In genomic region chrX:50841587-50841986, GRCm38 (mm10) we compare ENCODE assay signal across 9 mouse cellular contexts. TPM values are rescaled to one million over a fixed set of nuclear protein-coding genes. Genes with fewer than 3 reads are reported as not detected.
DNase-seq lines count a peak whose midpoint lies in the region; ATAC-seq and TF ChIP-seq lines count a peak whose summit lies in the region.
"Had no signal": no experiment of that assay in that cellular context is flagged by ENCODE, and none has a peak within 500 bp of the region (broad histone marks: within the 10 kb centered on the region; RNA-seq: fewer than 3 reads in every experiment).

No protein-coding gene starts in this region.

- H3K36me3 ChIP-seq in E14TG2a.4 (ENCODE audit: insufficient read depth, low read length): no peaks in the 10 kb centered on the region
- no peaks in the 10 kb centered on the region for H3K36me3 ChIP-seq in erythroblast, embryonic 14.5 days (ENCODE audit: control insufficient read depth)
- no peaks in the 10 kb centered on the region for H3K36me3 ChIP-seq in hindbrain, embryonic 13.5 days
- H3K36me3 ChIP-seq in limb, embryonic 14.5 days (ENCODE audit: control insufficient read depth, insufficient read depth, low read length): no peaks in the 10 kb centered on the region
- H3K36me3 ChIP-seq in thymus, adult 2 months (ENCODE audit: control insufficient read depth, insufficient read depth, low read length): no peaks in the 10 kb centered on the region

- H3K9ac ChIP-seq in hindbrain, embryonic 13.5 days: peak overlapping the region; percentile 53
- H3K9ac ChIP-seq in limb, embryonic 14.5 days (ENCODE audit: low read depth, low read length, severe bottlenecking): peak overlapping the region; percentile 65

- peak overlapping the region; percentile 74 for H3K4me2 ChIP-seq in hindbrain, embryonic 13.5 days
- peak overlapping the region; percentile 54 for H3K4me2 ChIP-seq in limb, embryonic 14.5 days (replicated peaks; ENCODE audit: low read depth, low read length, severe bottlenecking)

- no peaks in the 10 kb centered on the region for H3K9me3 ChIP-seq in E14TG2a.4 (ENCODE audit: low read length)
- peaks cover 6% of the 10 kb centered on the region; the same call in 1 of the 2 replicates for H3K9me3 ChIP-seq in erythroblast, embryonic 14.5 days (ENCODE audit: control insufficient read depth, low read length)
- H3K9me3 ChIP-seq in hindbrain, embryonic 13.5 days: no peaks in the 10 kb centered on the region
- no peaks in the 10 kb centered on the region for H3K9me3 ChIP-seq in limb, embryonic 14.5 days (ENCODE audit: control insufficient read depth, low read length)

- H3K27me3 ChIP-seq in E14TG2a.4 (ENCODE audit: insufficient read depth, low read length): peaks cover 14% of the 10 kb centered on the region
- peaks cover 5% of the 10 kb centered on the region; the same call in 1 of the 2 replicates for H3K27me3 ChIP-seq in erythroblast, embryonic 14.5 days (ENCODE audit: control insufficient read depth)
- peaks cover 20% of the 10 kb centered on the region for H3K27me3 ChIP-seq in hindbrain, embryonic 13.5 days
- no peaks in the 10 kb centered on the region for H3K27me3 ChIP-seq in limb, embryonic 14.5 days (ENCODE audit: control insufficient read depth, insufficient read depth, low read length)
- no peaks in the 10 kb centered on the region for H3K27me3 ChIP-seq in thymus, adult 2 months (ENCODE audit: control insufficient read depth, insufficient read depth, low read length)

- ATAC-seq in hindbrain, embryonic 13.5 days (ENCODE audit: low FRiP score): peak; percentile 74
- ATAC-seq in limb, embryonic 14.5 days (ENCODE audit: low FRiP score, low read depth): peak; percentile 60
- ATAC-seq: Patski had no signal

- TF ChIP-seq POLR2A in limb, embryonic 14.5 days (IDR thresholded peaks at IDR 0.05; ENCODE audit: borderline replicate concordance, extremely low read depth, insufficient read depth, insufficient read length): no peak
- TF ChIP-seq POLR2A in thymus, adult 2 months (IDR thresholded peaks at IDR 0.05; ENCODE audit: control insufficient read depth, extremely low read depth, insufficient read depth, low read length, poor library complexity): no peak

- 18% methylated on average over 17 of the region's 23 CpGs for WGBS in hindbrain, embryonic 13.5 days
- WGBS in limb, embryonic 14.5 days: 27% methylated on average over 20 of the region's 23 CpGs
- WGBS in thymus, adult 2 months: 4% methylated on average over 11 of the region's 23 CpGs

- no peak for TF ChIP-seq CTCF in E14TG2a.4 (conservative IDR thresholded peaks at IDR 0.05; ENCODE audit: low read length)
- TF ChIP-seq CTCF in thymus, adult 2 months (IDR thresholded peaks at IDR 0.05; ENCODE audit: borderline replicate concordance, control insufficient read depth, extremely low read depth, insufficient read depth, low read length, poor library complexity): no peak

- peak overlapping the region; percentile 73 for H3K4me3 ChIP-seq in E14TG2a.4 (replicated peaks; ENCODE audit: low read length)
- peak overlapping the region; percentile 64 for H3K4me3 ChIP-seq in erythroblast, embryonic 14.5 days (replicated peaks)
- peak overlapping the region; percentile 45 for H3K4me3 ChIP-seq in hindbrain, embryonic 13.5 days
- H3K4me3 ChIP-seq in limb, embryonic 14.5 days (replicated peaks; ENCODE audit: low read length): peak overlapping the region; percentile 54
- peak overlapping the region; percentile 99 for H3K4me3 ChIP-seq in thymus, adult 2 months (ENCODE audit: control insufficient read depth, insufficient read depth, low read length)

- no peak overlapping the region for H3K27ac ChIP-seq in hindbrain, embryonic 13.5 days
- peak overlapping the region; percentile 21; the same call in 1 of the 2 replicates for H3K27ac ChIP-seq in limb, embryonic 14.5 days (replicated peaks; ENCODE audit: low read depth, low read length)
- peak overlapping the region; percentile 90 for H3K27ac ChIP-seq in thymus, adult 2 months (ENCODE audit: control insufficient read depth, insufficient read depth, low read length)

- H3K4me1 ChIP-seq in E14TG2a.4 (replicated peaks; ENCODE audit: low read depth, low read length): 0 out of 2 replicates have a peak, but pooled peaks cover 4% of the 10 kb centered on the region
- H3K4me1 ChIP-seq in erythroblast, embryonic 14.5 days (ENCODE audit: control insufficient read depth): peaks cover 15% of the 10 kb centered on the region
- no peaks in the 10 kb centered on the region for H3K4me1 ChIP-seq in hindbrain, embryonic 13.5 days (replicated peaks)
- H3K4me1 ChIP-seq in limb, embryonic 14.5 days (ENCODE audit: control insufficient read depth, insufficient read depth, low read length): no peaks in the 10 kb centered on the region
- peaks cover 4% of the 10 kb centered on the region for H3K4me1 ChIP-seq in thymus, adult 2 months (replicated peaks; ENCODE audit: control insufficient read depth, insufficient read depth, low read length)

- peak; percentile 25 for DNase-seq in embryo, embryonic 9.5 days (ENCODE audit: extremely low spot score)
- DNase-seq in embryo, embryonic 11 days: no peak
- no peak for DNase-seq in limb, embryonic 14.5 days (ENCODE audit: low spot score)
- peak; percentile 13 to 38 for DNase-seq in natural killer cell, adult 2 months (ENCODE audit: low spot score in 2 of 2)
- DNase-seq in thymus, adult 2 months: peak; percentile 40

RNA-seq across cellular contexts. Expression of gene Stk26, which starts 0.7 kb away (rescaled TPM):
- 0.09 TPM in 1 of 2 replicates, not detected in the other for polyA plus RNA-seq in erythroblast, embryonic 14.5 days (2012)
- polyA plus RNA-seq in hindbrain, embryonic 13.5 days (2015; fragmentation: Nextera tagmentation; extraction: Ambion mirVana): 0.70 and 0.96 TPM in 2 replicates
- polyA plus RNA-seq in limb, embryonic 14.5 days (2012; rRNA removed): 46.3 and 47.4 TPM in 2 replicates
- 16.4 and 17.9 TPM in 2 replicates for polyA plus RNA-seq in limb, embryonic 14.5 days (2014; fragmentation: Nextera tagmentation; extraction: Ambion mirVana)
- polyA plus RNA-seq in thymus, adult 2 months (2012; rRNA removed): 34.9 and 37.8 TPM in 2 replicates
- polyA plus RNA-seq: Patski had no signal

Comparison
In these comparisons a context has a peak if more than half of its experiments do, and no peak if none do; other contexts are left out.
1. DNase-seq: peak in embryo, embryonic 9.5 days (single experiment), natural killer cell, adult 2 months (2 of 2) and thymus, adult 2 months (single experiment); none in embryo, embryonic 11 days (single experiment) and limb, embryonic 14.5 days (single experiment).
2. H3K4me3 ChIP-seq: peak in every context shown above with its lines; median percentile 99 in thymus, adult 2 months; 73 in E14TG2a.4; 64 in erythroblast, embryonic 14.5 days; 54 in limb, embryonic 14.5 days; 45 in hindbrain, embryonic 13.5 days.